Mouse (Mus musculus): ENCODE data around the gene Gm28051. TPM values are rescaled to one million over a fixed set of nuclear protein-coding genes. Genes with fewer than 3 reads are reported as not detected.

The Gm28051 gene
- polyA plus RNA-seq, 1 experiment from 2014 or later: not detected

DNA sequence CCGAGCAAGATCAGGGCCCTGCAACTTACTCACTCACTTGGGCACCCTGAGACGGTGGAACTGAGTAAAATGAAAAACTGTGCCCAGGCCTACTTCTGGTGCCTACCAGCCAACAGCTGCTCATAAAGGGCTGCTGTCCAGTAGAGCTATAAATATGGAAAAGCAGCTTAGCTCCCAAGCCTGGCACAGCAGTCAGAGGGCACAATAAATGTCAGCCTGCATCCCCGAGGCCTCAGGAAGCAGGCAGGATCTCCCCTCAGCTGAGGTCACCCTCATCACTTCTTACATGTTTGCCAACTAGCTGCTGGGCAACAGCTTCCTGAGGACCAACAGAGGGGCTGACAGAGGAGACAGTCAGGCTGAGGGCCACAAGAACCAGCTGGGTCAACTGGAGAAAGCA lies 80.5 kb downstream of the Gm28051 start:
- no peaks in the 10 kb centered on the region; the same call in 1 of the 2 replicates for H3K36me3 ChIP-seq (ENCODE audit: control insufficient read depth, insufficient read depth, low read length)
- H3K27ac ChIP-seq (ENCODE audit: low read depth, low read length): no peak overlapping the region
- no peak overlapping the region for H3K9ac ChIP-seq (ENCODE audit: low read depth, low read length)
- H3K9me3 ChIP-seq (ENCODE audit: control insufficient read depth, low read length): no peaks in the 10 kb centered on the region
- H3K4me2 ChIP-seq (replicated peaks; ENCODE audit: low read depth, low read length): no peak overlapping the region
- H3K4me1 ChIP-seq (ENCODE audit: control insufficient read depth, insufficient read depth, low read length): peaks cover 6% of the 10 kb centered on the region; the same call in 1 of the 2 replicates
- no peaks in the 10 kb centered on the region for H3K27me3 ChIP-seq (ENCODE audit: control insufficient read depth, insufficient read depth, low read length)
- WGBS: 76% methylated on average over 3 of the region's 3 CpGs
- ATAC-seq (ENCODE audit: low FRiP score, low TSS enrichment): no peak
- no peak overlapping the region for H3K4me3 ChIP-seq (ENCODE audit: low read length)

DNA sequence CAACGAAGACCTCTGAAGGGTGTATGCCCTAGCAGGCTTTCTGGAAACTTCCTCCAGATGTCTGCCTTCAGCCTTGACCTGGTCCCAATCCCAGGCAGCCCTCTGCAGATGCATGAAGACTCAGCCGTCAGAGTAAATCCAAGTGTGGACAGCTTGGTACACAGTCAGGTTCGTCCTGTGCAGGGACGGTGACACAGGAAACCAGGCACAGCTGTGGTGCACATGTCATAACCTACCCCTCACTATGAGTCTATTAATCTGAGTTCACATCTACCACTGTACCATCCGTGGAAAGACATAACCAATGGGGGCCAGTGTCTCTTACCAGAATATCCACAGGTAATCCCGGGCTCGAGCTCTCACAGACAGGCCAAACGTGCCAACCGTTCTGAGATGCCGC lies 83.0 kb downstream of the Gm28051 start:
- Histone ChIP-seq H3K36me3 (ENCODE audit: control insufficient read depth, insufficient read depth, low read length) (no peaks in the 10 kb centered on the region; the same call in 1 of the 2 replicates), H3K4me3 (ENCODE audit: low read length) (no peak overlapping the region), H3K9ac (ENCODE audit: low read depth, low read length) (no peak overlapping the region), H3K4me2 (replicated peaks; ENCODE audit: low read depth, low read length) (no peak overlapping the region), H3K4me1 (ENCODE audit: control insufficient read depth, insufficient read depth, low read length) (peaks cover 7% of the 10 kb centered on the region; the same call in 1 of the 2 replicates), H3K27ac (ENCODE audit: low read depth, low read length) (no peak overlapping the region), H3K9me3 (ENCODE audit: control insufficient read depth, low read length) (no peaks in the 10 kb centered on the region), H3K27me3 (ENCODE audit: control insufficient read depth, insufficient read depth, low read length) (no peaks in the 10 kb centered on the region)
- 77% methylated on average over 10 of the region's 10 CpGs for WGBS
- no peak for ATAC-seq (ENCODE audit: low FRiP score, low TSS enrichment)

DNA sequence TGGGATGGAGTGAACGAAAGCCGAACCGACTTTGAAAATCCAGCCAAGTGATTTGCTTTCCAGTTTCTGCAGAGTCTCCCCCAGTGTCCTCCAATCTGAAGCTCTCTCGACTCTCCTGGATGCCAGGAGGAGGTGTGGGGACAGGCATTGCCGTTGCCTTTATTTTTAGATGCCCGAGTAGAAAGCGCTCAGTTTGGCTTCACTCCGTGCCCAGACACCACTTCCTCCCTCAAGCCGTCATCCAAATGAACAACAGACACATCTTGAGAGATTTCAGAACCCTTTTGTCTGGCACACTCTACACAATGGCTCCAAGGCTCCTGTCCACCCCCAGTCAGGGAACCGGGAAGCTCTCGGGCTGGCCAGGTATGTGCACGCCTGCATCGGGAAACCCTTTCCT lies 83.4 kb downstream of the Gm28051 start:
- ATAC-seq (ENCODE audit: low FRiP score, low TSS enrichment): no peak
- H3K9ac ChIP-seq (ENCODE audit: low read depth, low read length): no peak overlapping the region
- 93% methylated on average over 13 of the region's 13 CpGs for WGBS

DNA sequence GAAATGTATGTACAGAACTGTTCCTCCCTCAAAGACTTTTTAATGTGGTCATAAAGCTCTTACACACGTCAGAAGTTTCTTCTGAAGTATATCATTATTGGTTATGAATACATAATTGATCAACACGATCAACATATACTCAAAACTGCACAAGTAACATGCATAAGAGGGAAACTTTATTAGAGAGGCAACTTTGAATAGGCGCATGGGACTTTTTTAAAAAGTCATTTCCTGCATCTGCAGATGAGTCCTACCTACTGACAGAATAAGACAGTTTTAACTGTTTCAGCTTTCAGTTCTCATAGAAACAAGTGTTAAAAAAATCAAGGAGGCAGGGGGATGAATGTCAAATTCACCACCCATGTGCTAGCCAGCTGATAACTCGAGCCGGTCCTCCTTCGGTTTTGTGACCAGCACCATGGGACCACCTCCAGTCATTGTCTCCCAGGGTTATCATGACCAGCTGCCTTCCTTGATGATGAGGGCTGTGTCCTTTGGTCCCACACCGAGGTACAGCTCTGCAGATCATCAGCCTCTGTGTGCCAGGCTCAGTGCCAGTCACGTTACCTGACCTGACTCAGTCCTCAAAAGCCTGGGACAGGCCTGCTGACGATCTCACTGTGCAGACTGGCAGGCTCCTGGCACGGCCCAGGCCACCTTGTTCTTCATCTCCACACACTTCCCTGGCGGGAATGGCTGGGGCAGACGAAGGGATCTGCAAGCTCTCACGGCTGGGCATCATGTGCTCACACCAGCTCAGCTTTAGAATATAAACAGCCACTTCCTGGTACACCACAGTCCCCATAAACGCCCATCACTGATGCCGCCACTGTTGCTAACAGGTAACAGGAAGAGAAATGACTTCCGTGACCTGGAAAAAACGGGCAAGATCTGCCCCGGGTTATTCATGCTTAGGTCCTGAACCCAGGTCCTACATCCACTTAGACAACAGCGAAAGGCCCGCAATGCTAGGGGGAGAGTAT lies 84.4 kb downstream of the Gm28051 start:
- no peak overlapping the region for H3K4me2 ChIP-seq (replicated peaks; ENCODE audit: low read depth, low read length)
- no peak overlapping the region for H3K4me3 ChIP-seq (ENCODE audit: low read length)
- peaks cover 7% of the 10 kb centered on the region; the same call in 1 of the 2 replicates for H3K4me1 ChIP-seq (ENCODE audit: control insufficient read depth, insufficient read depth, low read length)
- WGBS: 79% methylated on average over 20 of the region's 20 CpGs
- H3K27me3 ChIP-seq (ENCODE audit: control insufficient read depth, insufficient read depth, low read length): no peaks in the 10 kb centered on the region
- no peaks in the 10 kb centered on the region; the same call in 1 of the 2 replicates for H3K36me3 ChIP-seq (ENCODE audit: control insufficient read depth, insufficient read depth, low read length)
- no peaks in the 10 kb centered on the region for H3K9me3 ChIP-seq (ENCODE audit: control insufficient read depth, low read length)
- no peak overlapping the region for H3K27ac ChIP-seq (ENCODE audit: low read depth, low read length)
- H3K9ac ChIP-seq (ENCODE audit: low read depth, low read length): no peak overlapping the region
- ATAC-seq (ENCODE audit: low FRiP score, low TSS enrichment): no peak

More for the DNA sequence above, 83.4 kb downstream of the Gm28051 start:
- no peak overlapping the region for H3K4me3 ChIP-seq (ENCODE audit: low read length)
- H3K27ac ChIP-seq (ENCODE audit: low read depth, low read length): no peak overlapping the region
- H3K36me3 ChIP-seq (ENCODE audit: control insufficient read depth, insufficient read depth, low read length): no peaks in the 10 kb centered on the region; the same call in 1 of the 2 replicates
- no peak overlapping the region for H3K4me2 ChIP-seq (replicated peaks; ENCODE audit: low read depth, low read length)
- H3K27me3 ChIP-seq (ENCODE audit: control insufficient read depth, insufficient read depth, low read length): no peaks in the 10 kb centered on the region
- H3K4me1 ChIP-seq (ENCODE audit: control insufficient read depth, insufficient read depth, low read length): peaks cover 7% of the 10 kb centered on the region; the same call in 1 of the 2 replicates
- no peaks in the 10 kb centered on the region for H3K9me3 ChIP-seq (ENCODE audit: control insufficient read depth, low read length)

DNA sequence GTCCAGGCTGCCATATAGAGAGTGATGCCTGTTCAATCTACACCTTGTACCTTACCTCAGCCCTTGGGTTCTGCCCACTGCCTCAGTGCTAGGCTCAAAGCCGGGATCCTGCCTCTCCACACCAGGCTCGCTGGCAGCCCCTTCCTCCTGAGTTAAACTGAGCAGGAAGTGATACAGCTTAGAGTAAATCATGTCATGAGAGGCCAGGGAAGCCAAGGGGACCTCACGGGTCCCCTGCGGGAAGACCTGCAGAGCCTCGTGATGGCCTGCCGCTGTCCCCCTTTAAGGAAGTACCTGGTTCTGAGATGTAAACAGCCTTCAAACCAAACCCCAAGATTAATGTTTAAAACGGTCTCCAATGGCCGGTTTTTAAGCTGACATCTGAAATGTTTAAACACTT lies 85.4 kb downstream of the Gm28051 start:
- WGBS: 29% methylated on average over 8 of the region's 8 CpGs
- H3K4me2 ChIP-seq (replicated peaks; ENCODE audit: low read depth, low read length): no peak overlapping the region
- H3K9me3 ChIP-seq (ENCODE audit: control insufficient read depth, low read length): no peaks in the 10 kb centered on the region
- ATAC-seq (ENCODE audit: low FRiP score, low TSS enrichment): no peak
- no peak overlapping the region for H3K4me3 ChIP-seq (ENCODE audit: low read length)
- H3K36me3 ChIP-seq (ENCODE audit: control insufficient read depth, insufficient read depth, low read length): no peaks in the 10 kb centered on the region; the same call in 1 of the 2 replicates
- no peaks in the 10 kb centered on the region for H3K27me3 ChIP-seq (ENCODE audit: control insufficient read depth, insufficient read depth, low read length)
- peaks cover 7% of the 10 kb centered on the region; the same call in 1 of the 2 replicates for H3K4me1 ChIP-seq (ENCODE audit: control insufficient read depth, insufficient read depth, low read length)
- H3K9ac ChIP-seq (ENCODE audit: low read depth, low read length): no peak overlapping the region
- H3K27ac ChIP-seq (ENCODE audit: low read depth, low read length): no peak overlapping the region

DNA sequence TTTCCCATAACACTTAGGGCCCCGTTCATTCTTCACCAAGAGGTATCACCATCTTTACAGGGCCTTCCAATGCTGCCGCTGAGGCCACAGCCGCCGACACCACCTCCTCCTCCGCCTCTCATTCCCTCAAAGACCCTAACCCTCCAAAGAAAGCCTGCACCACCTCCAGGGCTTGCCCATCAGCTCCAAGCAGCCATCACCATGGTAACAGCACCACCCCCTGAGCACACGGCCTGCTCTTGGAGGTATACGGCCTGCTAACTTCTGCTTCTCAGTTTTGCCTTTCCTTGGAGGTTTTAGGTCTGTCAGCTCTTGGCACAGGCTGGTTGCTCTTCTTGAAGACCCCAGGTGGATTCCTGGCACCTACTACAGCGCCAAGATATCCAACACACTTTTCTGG lies 86.7 kb downstream of the Gm28051 start:
- H3K27ac ChIP-seq (ENCODE audit: low read depth, low read length): no peak overlapping the region
- no peaks in the 10 kb centered on the region for H3K9me3 ChIP-seq (ENCODE audit: control insufficient read depth, low read length)
- H3K4me3 ChIP-seq (ENCODE audit: low read length): no peak overlapping the region
- H3K9ac ChIP-seq (ENCODE audit: low read depth, low read length): no peak overlapping the region
- no peak for ATAC-seq (ENCODE audit: low FRiP score, low TSS enrichment)
- WGBS: 58% methylated on average over 8 of the region's 8 CpGs
- no peaks in the 10 kb centered on the region; the same call in 1 of the 2 replicates for H3K36me3 ChIP-seq (ENCODE audit: control insufficient read depth, insufficient read depth, low read length)
- no peaks in the 10 kb centered on the region for H3K27me3 ChIP-seq (ENCODE audit: control insufficient read depth, insufficient read depth, low read length)
- H3K4me2 ChIP-seq (replicated peaks; ENCODE audit: low read depth, low read length): no peak overlapping the region
- peaks cover 11% of the 10 kb centered on the region; the same call in 1 of the 2 replicates for H3K4me1 ChIP-seq (ENCODE audit: control insufficient read depth, insufficient read depth, low read length)

MicroRNA genes within 50 kb of the gene (microRNA counts, 519-probe panel; counts per million panel counts)
- microRNA mmu-miR-1936: not detected

Small RNAs within 50 kb of the gene (microRNA-seq; reads per million reads assigned to microRNA genes)
- gene Mir1936: not detected

Other genes starting within 250 kb of the Gm28051 start
- 0.30 and 0.73 TPM in 2 replicates for gene Chga, start 202.8 kb downstream of the Gm28051 start, polyA plus RNA-seq (2014; fragmentation: Nextera tagmentation; extraction: Ambion mirVana)
- 10.2 and 18.4 TPM in 2 replicates for gene Itpk1, start 52.8 kb downstream of the Gm28051 start, polyA plus RNA-seq (2014; fragmentation: Nextera tagmentation; extraction: Ambion mirVana)
- gene Moap1, start 14.1 kb downstream of the Gm28051 start, polyA plus RNA-seq (2014; fragmentation: Nextera tagmentation; extraction: Ambion mirVana): 21.1 and 25.9 TPM in 2 replicates
- gene Tmem251, start 14.0 kb downstream of the Gm28051 start, polyA plus RNA-seq (2014; fragmentation: Nextera tagmentation; extraction: Ambion mirVana): 11.9 and 12.1 TPM in 2 replicates
- 34.7 and 38.1 TPM in 2 replicates for gene Gon7, start within 50 bp of the Gm28051 start, polyA plus RNA-seq (2014; fragmentation: Nextera tagmentation; extraction: Ambion mirVana)
- gene Ubr7, start 202 bp upstream of the Gm28051 start, polyA plus RNA-seq (2014; fragmentation: Nextera tagmentation; extraction: Ambion mirVana): 33.7 and 53.7 TPM in 2 replicates
- gene Gm20604, start 907 bp upstream of the Gm28051 start, polyA plus RNA-seq (2014; fragmentation: Nextera tagmentation; extraction: Ambion mirVana): 25.8 TPM in 2 replicates
- 17.7 and 24.0 TPM in 2 replicates for gene Btbd7, start 120.7 kb upstream of the Gm28051 start, polyA plus RNA-seq (2014; fragmentation: Nextera tagmentation; extraction: Ambion mirVana)
- not detected in 2 replicates for gene Cox8c, start 141.6 kb upstream of the Gm28051 start, polyA plus RNA-seq (2014; fragmentation: Nextera tagmentation; extraction: Ambion mirVana)
- gene Unc79, start 191.1 kb upstream of the Gm28051 start, polyA plus RNA-seq (2014; fragmentation: Nextera tagmentation; extraction: Ambion mirVana): 0.14 and 0.16 TPM in 2 replicates